Mouse (Mus musculus) neural tube, embryonic 12.5 days (tissue): ENCODE data around the gene Twist2. TPM values are rescaled to one million over a fixed set of nuclear protein-coding genes. Genes with fewer than 3 reads are reported as not detected.

Experiments
- ATAC-seq: fragments of 200-750 bp; cut with Nextera tagmentation; 2 replicates; pipeline ENCODE4 v1.8.0; 2017; ENCODE audit warnings: low read depth, mild to moderate bottlenecking, moderate TSS enrichment, moderate library complexity; ENCODE audit not compliant: low FRiP score
- H3K27ac ChIP-seq: fragments of 300-500 bp; sonication (generic); 2 replicates; pipeline ENCODE4 v1.5.1; 2016
- H3K27me3 ChIP-seq: fragments of 300-500 bp; sonication (generic); replicated peaks from 2 replicates; pipeline ENCODE4 v1.6.1; 2016; ENCODE audit warnings: mild to moderate bottlenecking
- H3K36me3 ChIP-seq: fragments of 300-500 bp; sonication (generic); 2 replicates; pipeline ENCODE4 v1.6.1; 2016; ENCODE audit warnings: mild to moderate bottlenecking
- H3K4me1 ChIP-seq: fragments of 300-500 bp; sonication (generic); 2 replicates; pipeline ENCODE4 v1.6.1; 2016
- H3K4me2 ChIP-seq: fragments of 300-500 bp; sonication (generic); replicated peaks from 2 replicates; pipeline ENCODE4 v1.6.1; 2016; ENCODE audit warnings: mild to moderate bottlenecking
- H3K4me3 ChIP-seq: fragments of 300-500 bp; sonication (generic); 2 replicates; pipeline ENCODE4 v1.5.1; 2016
- H3K9ac ChIP-seq: fragments of 300-500 bp; sonication (generic); 2 replicates; pipeline ENCODE4 v1.6.1; 2016; ENCODE audit warnings: mild to moderate bottlenecking
- H3K9me3 ChIP-seq: fragments of 300-500 bp; sonication (generic); 2 replicates; pipeline ENCODE4 v1.6.1; 2016; ENCODE audit warnings: mild to moderate bottlenecking
- WGBS: fragments of 180-500 bp; shearing (Covaris S2); methylation state at CpG from one replicate; pipeline ENCODE4 v1.1.7; 2016; 5-methylcytosine and 5-hydroxymethylcytosine counted together
- polyA plus RNA-seq: library from polyadenylated mRNA; unstranded; fragments of >200 nt; fragmentation: Nextera tagmentation; extraction: Ambion mirVana; gene quantifications from 2 replicates; pipeline ENCODE4 v1.2.1, GENCODE M21; 2016

The Twist2 gene
- polyA plus RNA-seq, 1 experiment from 2014 or later, result 9.3 TPM

- 88% methylated on average over 4 of the region's 4 CpGs for WGBS
These were observed 21.4 kb upstream of the Twist2 start for GRCm38 (mm10) chr1:91779819-91780218.

GRCm38 (mm10) chr1:91781182-91781581 lies 20.1 kb upstream of the Twist2 start:
- Histone ChIP-seq H3K36me3 (no peaks in the 10 kb centered on the region), H3K27ac (no peak overlapping the region), H3K4me1 (no peaks in the 10 kb centered on the region), H3K9me3 (no peaks in the 10 kb centered on the region), H3K27me3 (no peaks in the 10 kb centered on the region), H3K4me2 (no peak overlapping the region), H3K9ac (no peak overlapping the region), H3K4me3 (no peak overlapping the region)
- 91% methylated on average over 7 of the region's 7 CpGs for WGBS
- no peak for ATAC-seq

More at GRCm38 (mm10) chr1:91779819-91780218, 21.4 kb upstream of the Twist2 start:
- H3K27ac ChIP-seq, result no peak overlapping the region
- H3K9ac ChIP-seq, result no peak overlapping the region
- H3K36me3 ChIP-seq, result no peaks in the 10 kb centered on the region
- H3K9me3 ChIP-seq, result no peaks in the 10 kb centered on the region
- H3K4me3 ChIP-seq, result no peak overlapping the region
- H3K4me2 ChIP-seq, result no peak overlapping the region
- H3K4me1 ChIP-seq, result no peaks in the 10 kb centered on the region
- no peaks in the 10 kb centered on the region for H3K27me3 ChIP-seq
- ATAC-seq, result no peak

GRCm38 (mm10) chr1:91784162-91784561 lies 17.1 kb upstream of the Twist2 start:
- H3K4me3 ChIP-seq, result no peak overlapping the region
- 80% methylated on average over 3 of the region's 3 CpGs for WGBS
- H3K36me3 ChIP-seq, result no peaks in the 10 kb centered on the region
- no peak overlapping the region for H3K9ac ChIP-seq
- H3K27me3 ChIP-seq, result no peaks in the 10 kb centered on the region
- H3K4me1 ChIP-seq, result no peaks in the 10 kb centered on the region
- H3K4me2 ChIP-seq, result no peak overlapping the region
- H3K9me3 ChIP-seq, result no peaks in the 10 kb centered on the region
- no peak overlapping the region for H3K27ac ChIP-seq
- ATAC-seq, result no peak

GRCm38 (mm10) chr1:91799323-91799722 lies 1.9 kb upstream of the Twist2 start:
- no peak overlapping the region for H3K27ac ChIP-seq
- H3K4me1 ChIP-seq, result peaks cover 20% of the 10 kb centered on the region
- peaks cover 46% of the 10 kb centered on the region for H3K27me3 ChIP-seq
- H3K4me3 ChIP-seq, result no peak overlapping the region
- WGBS, result 50% methylated on average over 3 of the region's 3 CpGs
- no peaks in the 10 kb centered on the region for H3K36me3 ChIP-seq
- no peaks in the 10 kb centered on the region for H3K9me3 ChIP-seq
- ATAC-seq, result no peak
- no peak overlapping the region for H3K9ac ChIP-seq
- 0 out of 2 replicates have a peak overlapping the region, but pooled peaks have one; percentile 81 for H3K4me2 ChIP-seq

- no peaks in the 10 kb centered on the region for H3K9me3 ChIP-seq
- H3K27me3 ChIP-seq, result peaks cover 52% of the 10 kb centered on the region
- H3K4me2 ChIP-seq, result peak overlapping the region; percentile 81
- peaks cover 20% of the 10 kb centered on the region for H3K4me1 ChIP-seq
- H3K4me3 ChIP-seq, result peak overlapping the region; percentile 46
- no peaks in the 10 kb centered on the region for H3K36me3 ChIP-seq
- 9% methylated on average over 13 of the region's 13 CpGs for WGBS
- ATAC-seq, result no peak
- H3K27ac ChIP-seq, result no peak overlapping the region
- H3K9ac ChIP-seq, result no peak overlapping the region
These were observed 913 bp upstream of the Twist2 start for GRCm38 (mm10) chr1:91800348-91800747.

- peaks cover 57% of the 10 kb centered on the region for H3K27me3 ChIP-seq
- peak overlapping the region; percentile 40 for H3K9ac ChIP-seq
- 2% methylated on average over 45 of the region's 45 CpGs for WGBS
- H3K27ac ChIP-seq, result no peak overlapping the region
- no peak for ATAC-seq
- no peaks in the 10 kb centered on the region for H3K9me3 ChIP-seq
- H3K4me1 ChIP-seq, result peaks cover 20% of the 10 kb centered on the region
- peak overlapping the region; percentile 46 for H3K4me3 ChIP-seq
- peak overlapping the region; percentile 81 for H3K4me2 ChIP-seq
- H3K36me3 ChIP-seq, result no peaks in the 10 kb centered on the region
These were observed 644 bp downstream of the Twist2 start for GRCm38 (mm10) chr1:91801844-91802366.

- Histone ChIP-seq H3K27me3 (peaks cover 57% of the 10 kb centered on the region), H3K4me1 (peaks cover 20% of the 10 kb centered on the region), H3K4me2 (peak overlapping the region; percentile 81), H3K9ac (no peak overlapping the region), H3K27ac (no peak overlapping the region), H3K9me3 (no peaks in the 10 kb centered on the region), H3K36me3 (no peaks in the 10 kb centered on the region), H3K4me3 (peak overlapping the region; percentile 46)
- no peak for ATAC-seq
- 6% methylated on average over 30 of the region's 30 CpGs for WGBS
These were observed 1.3 kb downstream of the Twist2 start for GRCm38 (mm10) chr1:91802406-91803121.

GRCm38 (mm10) chr1:91803416-91803815 lies 2.2 kb downstream of the Twist2 start:
- H3K4me1 ChIP-seq, result peaks cover 20% of the 10 kb centered on the region
- H3K27me3 ChIP-seq, result peaks cover 57% of the 10 kb centered on the region
- no peaks in the 10 kb centered on the region for H3K36me3 ChIP-seq

GRCm38 (mm10) chr1:91816067-91816466 lies 14.8 kb downstream of the Twist2 start:
- no peak overlapping the region for H3K4me2 ChIP-seq
- 72% methylated on average over 3 of the region's 3 CpGs for WGBS
- H3K27me3 ChIP-seq, result no peaks in the 10 kb centered on the region
- no peak overlapping the region for H3K9ac ChIP-seq
- H3K4me3 ChIP-seq, result no peak overlapping the region
- ATAC-seq, result no peak
- H3K9me3 ChIP-seq, result no peaks in the 10 kb centered on the region
- H3K36me3 ChIP-seq, result no peaks in the 10 kb centered on the region
- H3K4me1 ChIP-seq, result peaks cover 13% of the 10 kb centered on the region; the same call in 1 of the 2 replicates
- H3K27ac ChIP-seq, result no peak overlapping the region

More at GRCm38 (mm10) chr1:91803416-91803815, 2.2 kb downstream of the Twist2 start:
- WGBS, result 70% methylated on average over 6 of the region's 6 CpGs
- no peak overlapping the region for H3K9ac ChIP-seq
- H3K4me2 ChIP-seq, result no peak overlapping the region
- H3K27ac ChIP-seq, result no peak overlapping the region
- H3K4me3 ChIP-seq, result no peak overlapping the region
- no peaks in the 10 kb centered on the region for H3K9me3 ChIP-seq
- no peak for ATAC-seq

- no peak overlapping the region for H3K9ac ChIP-seq
- H3K4me2 ChIP-seq, result no peak overlapping the region
- no peak for ATAC-seq
- H3K4me3 ChIP-seq, result no peak overlapping the region
- 9% methylated on average over 6 of the region's 6 CpGs for WGBS
- H3K36me3 ChIP-seq, result no peaks in the 10 kb centered on the region
- H3K27ac ChIP-seq, result no peak overlapping the region
- H3K4me1 ChIP-seq, result peaks cover 13% of the 10 kb centered on the region; the same call in 1 of the 2 replicates
- no peaks in the 10 kb centered on the region for H3K9me3 ChIP-seq
- no peaks in the 10 kb centered on the region for H3K27me3 ChIP-seq
These were observed 15.3 kb downstream of the Twist2 start for GRCm38 (mm10) chr1:91816571-91816970.

- no peaks in the 10 kb centered on the region for H3K36me3 ChIP-seq
- WGBS, result 52% methylated on average over 9 of the region's 9 CpGs
- H3K4me1 ChIP-seq, result peaks cover 13% of the 10 kb centered on the region
- H3K9me3 ChIP-seq, result no peaks in the 10 kb centered on the region
- no peak overlapping the region for H3K4me2 ChIP-seq
- H3K4me3 ChIP-seq, result no peak overlapping the region
- H3K9ac ChIP-seq, result no peak overlapping the region
- no peak for ATAC-seq
- H3K27me3 ChIP-seq, result no peaks in the 10 kb centered on the region
- H3K27ac ChIP-seq, result no peak overlapping the region
These were observed 18.0 kb downstream of the Twist2 start for GRCm38 (mm10) chr1:91819237-91819636.

GRCm38 (mm10) chr1:91820531-91820930 lies 19.3 kb downstream of the Twist2 start:
- Histone ChIP-seq H3K4me1 (peaks cover 13% of the 10 kb centered on the region), H3K27ac (no peak overlapping the region), H3K36me3 (no peaks in the 10 kb centered on the region), H3K27me3 (no peaks in the 10 kb centered on the region), H3K9me3 (no peaks in the 10 kb centered on the region), H3K9ac (no peak overlapping the region), H3K4me2 (no peak overlapping the region), H3K4me3 (no peak overlapping the region)
- ATAC-seq, result no peak
- 69% methylated on average over 10 of the region's 10 CpGs for WGBS
